Mouse (Mus musculus): Measurements from ENCODE around the gene Neu1.

Gene Neu1

GRCm38 (mm10) chr17:34902895-34903294 is 28.2 kb upstream of the Neu1 start:
- no peak for DNase-seq (ENCODE audit: extremely low spot score)

DNA sequence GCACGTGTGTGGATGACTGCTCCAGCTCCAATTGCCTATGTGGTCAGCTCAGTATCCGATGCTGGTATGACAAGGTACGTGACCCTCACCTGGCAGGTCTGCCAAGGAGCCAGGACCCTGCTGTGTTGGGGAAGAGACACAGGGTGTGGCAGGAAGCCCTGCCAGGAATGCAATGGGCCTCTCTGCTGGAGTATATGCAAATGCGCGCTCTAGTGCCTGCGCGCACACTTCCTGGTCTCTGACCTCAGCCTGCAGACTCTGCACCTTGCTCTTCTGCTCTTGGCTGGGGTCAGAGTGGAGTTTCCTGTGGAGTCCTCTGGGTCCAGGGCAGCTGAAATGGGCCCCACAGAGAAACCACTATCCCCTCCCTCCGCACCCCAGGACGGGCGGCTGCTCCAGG is 20.1 kb upstream of the Neu1 start:
- DNase-seq (ENCODE audit: extremely low spot score): no peak

- DNase-seq (ENCODE audit: extremely low spot score): peak; percentile 75
Measured at GRCm38 (mm10) chr17:34911945-34912351, 19.1 kb upstream of the Neu1 start.

DNA sequence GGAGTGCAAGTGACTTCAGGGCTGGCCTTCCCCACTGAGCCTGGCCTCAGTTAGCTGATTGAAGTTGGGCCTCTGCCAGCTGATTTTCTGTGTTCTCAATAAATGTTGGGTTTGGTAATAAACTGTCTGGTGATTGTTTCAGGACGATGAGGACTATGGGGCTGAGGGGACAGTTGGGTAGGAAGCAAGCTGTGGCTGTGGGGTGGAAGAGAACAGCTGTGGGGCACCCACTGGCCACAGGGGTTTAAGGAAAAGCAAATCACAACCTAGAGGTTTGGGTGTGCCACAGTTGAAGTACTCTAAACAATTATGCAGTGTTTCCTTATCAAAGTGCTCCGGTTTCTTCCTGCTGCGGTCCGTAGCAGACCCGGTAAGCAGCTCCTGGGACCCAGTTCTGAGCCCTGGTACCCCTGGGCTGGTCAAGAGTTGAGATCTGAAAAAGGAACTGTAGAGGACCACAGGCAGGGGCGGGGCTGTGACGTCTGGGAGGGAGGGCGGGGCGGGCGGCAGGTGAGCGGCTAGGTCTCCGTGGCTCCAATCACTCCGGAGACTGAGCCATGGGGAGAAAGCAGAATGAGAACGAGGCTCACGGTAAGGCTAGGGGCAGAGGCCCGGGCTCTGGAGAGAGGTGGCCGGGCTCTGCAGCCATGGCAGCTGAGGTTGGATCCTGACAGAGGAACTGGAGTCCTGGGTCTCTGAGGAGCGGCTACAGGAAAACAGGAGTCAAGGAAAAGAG is 17.0 kb upstream of the Neu1 start, which contains the start of gene Slc44a4:
TSS of gene Slc44a4 (plus strand) at position 537 of the 736 bp plus-strand sequence.
- no peak for DNase-seq (ENCODE audit: extremely low spot score)

DNA sequence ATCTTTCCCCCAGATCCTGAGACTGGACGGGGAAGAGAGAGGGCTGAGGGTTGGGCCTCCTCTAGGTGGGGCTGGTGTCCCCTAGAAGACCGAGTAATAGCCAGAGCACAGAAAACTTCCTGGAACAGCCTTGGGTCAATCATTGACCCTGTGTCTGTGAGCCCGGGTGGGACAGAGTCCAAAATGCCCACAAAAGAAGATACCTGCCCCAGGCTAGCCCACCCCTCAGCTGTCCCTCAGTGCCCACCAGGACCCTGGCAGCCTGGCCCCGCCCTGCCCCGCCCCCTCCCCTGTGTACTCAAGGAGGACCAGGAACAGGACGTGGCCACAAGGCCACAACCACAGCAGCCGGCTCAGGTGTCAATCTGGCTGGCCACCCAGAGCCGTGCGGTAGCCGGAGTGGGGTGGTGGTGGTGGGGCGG is 15.6 kb upstream of the Neu1 start:
- DNase-seq (ENCODE audit: extremely low spot score): peak; percentile 52

DNA sequence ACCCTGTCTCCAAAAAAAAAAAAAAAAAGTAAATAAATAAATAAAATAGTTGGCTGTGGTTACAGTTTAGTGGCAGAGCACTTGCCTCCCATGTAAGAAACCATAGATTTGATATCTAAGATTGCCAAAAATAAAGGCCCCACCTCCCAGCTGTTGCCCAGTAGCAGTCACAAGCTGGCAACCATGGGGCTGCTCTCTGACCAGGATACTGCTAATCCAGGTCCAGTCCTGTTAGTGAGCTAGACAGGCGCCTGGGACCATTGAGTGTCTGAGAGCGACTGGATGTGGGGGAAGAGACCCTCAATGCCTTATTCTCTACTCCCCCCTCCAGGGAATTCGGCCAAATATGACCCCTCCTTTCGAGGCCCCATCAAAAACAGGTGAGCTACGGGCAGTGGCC is 14.7 kb upstream of the Neu1 start:
- no peak for DNase-seq (ENCODE audit: extremely low spot score)

- DNase-seq (ENCODE audit: extremely low spot score): no peak
Measured at GRCm38 (mm10) chr17:34917188-34917587, 13.9 kb upstream of the Neu1 start.

DNA sequence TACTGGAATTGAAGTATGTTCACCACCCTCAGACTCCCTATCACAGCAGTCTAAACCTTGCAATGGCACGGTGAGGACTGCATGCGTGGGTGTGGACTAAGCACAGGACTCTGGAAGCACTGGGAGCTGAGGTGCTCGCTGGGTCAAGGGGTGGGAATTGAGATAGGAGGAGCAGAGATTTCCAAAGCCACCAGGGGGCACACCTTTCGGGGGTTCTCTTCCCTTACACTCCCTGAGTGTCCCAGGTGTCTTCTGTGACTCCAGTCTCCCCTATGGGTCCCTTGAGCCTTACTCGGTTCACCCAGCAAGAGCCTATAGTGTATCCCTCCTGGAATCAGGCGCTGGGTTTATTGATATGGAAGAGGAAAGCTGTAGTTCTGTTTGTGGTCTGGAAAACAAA is 8.1 kb upstream of the Neu1 start:
- DNase-seq (ENCODE audit: extremely low spot score): no peak

GRCm38 (mm10) chr17:34924258-34924657 is 6.8 kb upstream of the Neu1 start:
- no peak for DNase-seq (ENCODE audit: extremely low spot score)

GRCm38 (mm10) chr17:34927306-34928019 is 3.6 kb upstream of the Neu1 start:
- no peak for DNase-seq (ENCODE audit: extremely low spot score)

GRCm38 (mm10) chr17:34928841-34929240 is 2.2 kb upstream of the Neu1 start:
- DNase-seq (ENCODE audit: extremely low spot score): no peak

DNA sequence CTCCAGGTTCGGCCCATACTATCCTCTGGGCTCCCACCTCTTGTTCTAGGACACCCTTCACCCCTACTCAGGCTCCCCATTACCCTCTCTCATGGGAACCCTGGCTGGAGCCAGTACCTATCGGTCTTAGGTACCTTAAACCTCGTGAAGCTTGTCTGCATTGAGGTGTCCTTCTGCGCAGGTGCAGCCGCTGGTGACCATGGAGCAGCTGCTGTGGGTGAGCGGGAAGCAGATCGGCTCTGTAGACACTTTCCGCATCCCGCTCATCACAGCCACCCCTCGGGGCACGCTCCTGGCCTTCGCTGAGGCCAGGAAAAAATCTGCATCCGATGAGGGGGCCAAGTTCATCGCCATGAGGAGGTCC is 664 bp downstream of the Neu1 start:
- DNase-seq (ENCODE audit: extremely low spot score): no peak

- no peak for DNase-seq (ENCODE audit: extremely low spot score)
Measured at GRCm38 (mm10) chr17:34932287-34932686, 1.2 kb downstream of the Neu1 start.

- no peak for DNase-seq (ENCODE audit: extremely low spot score)
Measured at GRCm38 (mm10) chr17:34934031-34934430, 3.0 kb downstream of the Neu1 start.

DNA sequence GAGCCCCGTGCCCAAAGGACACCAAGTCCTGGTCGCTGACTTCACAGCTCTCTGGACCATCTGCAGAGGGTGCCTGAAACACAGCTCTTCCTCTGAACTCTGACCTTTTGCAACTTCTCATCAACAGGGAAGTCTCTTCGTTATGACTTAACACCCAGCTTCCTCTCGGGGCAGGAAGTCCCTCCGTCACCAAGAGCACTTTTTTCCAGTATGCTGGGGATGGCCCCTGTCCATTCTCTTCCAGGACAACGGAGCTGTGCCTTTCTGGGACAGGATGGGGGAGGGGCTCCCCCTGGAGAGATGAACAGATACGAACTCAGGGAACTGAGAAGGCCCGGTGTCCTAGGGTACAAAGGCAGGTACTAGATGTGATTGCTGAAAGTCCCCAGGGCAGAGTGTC is 3.8 kb downstream of the Neu1 start:
- DNase-seq (ENCODE audit: extremely low spot score): no peak

DNA sequence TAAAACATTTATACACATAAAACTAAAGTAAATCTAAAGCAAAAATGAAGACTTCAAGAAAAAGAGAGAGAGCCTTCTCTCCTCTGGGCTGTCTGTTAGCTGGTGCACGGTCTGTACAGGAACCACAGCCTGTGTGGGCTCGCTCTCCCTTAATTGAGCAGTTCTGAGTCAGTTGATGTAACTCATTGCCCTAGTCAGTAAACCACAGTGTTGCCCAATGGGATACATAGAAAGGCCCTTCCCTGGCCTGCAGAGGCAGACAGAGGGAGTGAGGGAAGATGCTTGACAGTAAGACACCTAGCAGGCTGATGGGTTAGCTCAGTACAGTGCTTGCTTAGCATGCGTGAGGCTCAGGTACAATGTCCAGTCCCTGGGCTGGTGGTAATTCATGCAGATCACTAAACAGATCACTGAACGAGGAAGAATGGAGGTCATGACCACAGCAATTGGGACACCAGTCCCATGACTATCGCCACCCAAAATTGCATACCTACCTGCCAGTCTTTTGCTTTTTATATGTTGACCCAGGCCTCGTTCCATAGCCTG is 7.0 kb downstream of the Neu1 start:
- DNase-seq (ENCODE audit: extremely low spot score): no peak

DNA sequence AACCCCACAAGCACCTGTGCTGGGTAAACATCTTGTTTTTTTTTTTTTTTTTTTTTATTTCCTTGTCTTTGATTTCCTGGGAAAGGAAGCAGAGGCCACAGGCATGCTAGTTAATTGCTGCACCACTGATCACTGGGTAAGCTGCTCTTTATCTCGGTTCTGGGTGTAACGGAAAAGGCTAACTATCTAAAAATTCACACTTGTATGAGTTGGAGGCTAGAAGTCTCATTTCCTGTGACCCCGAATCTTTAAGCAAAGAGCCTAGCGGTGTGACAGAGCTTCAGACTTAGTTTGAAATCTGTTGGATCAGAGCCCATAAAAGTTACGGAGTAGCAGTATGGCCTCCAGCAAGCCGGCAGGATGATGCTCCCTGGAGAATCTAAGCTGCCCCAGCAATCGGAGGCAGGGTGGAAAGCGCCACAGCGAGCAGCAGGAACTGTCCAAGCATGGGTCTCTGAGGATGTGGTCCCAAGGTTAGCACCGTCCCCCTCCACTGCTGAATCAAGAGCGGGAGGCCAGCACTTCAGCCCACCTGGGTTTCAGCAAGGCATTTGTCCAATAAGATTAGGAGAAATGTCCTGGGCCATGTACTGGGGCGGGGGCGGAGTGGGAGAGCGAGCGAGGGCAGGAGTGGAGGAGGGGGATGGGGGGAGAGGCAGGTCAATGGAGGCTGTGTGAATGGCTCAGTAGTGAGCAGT is 10.4 kb downstream of the Neu1 start:
- DNase-seq (ENCODE audit: extremely low spot score): peak; percentile 73

DNA sequence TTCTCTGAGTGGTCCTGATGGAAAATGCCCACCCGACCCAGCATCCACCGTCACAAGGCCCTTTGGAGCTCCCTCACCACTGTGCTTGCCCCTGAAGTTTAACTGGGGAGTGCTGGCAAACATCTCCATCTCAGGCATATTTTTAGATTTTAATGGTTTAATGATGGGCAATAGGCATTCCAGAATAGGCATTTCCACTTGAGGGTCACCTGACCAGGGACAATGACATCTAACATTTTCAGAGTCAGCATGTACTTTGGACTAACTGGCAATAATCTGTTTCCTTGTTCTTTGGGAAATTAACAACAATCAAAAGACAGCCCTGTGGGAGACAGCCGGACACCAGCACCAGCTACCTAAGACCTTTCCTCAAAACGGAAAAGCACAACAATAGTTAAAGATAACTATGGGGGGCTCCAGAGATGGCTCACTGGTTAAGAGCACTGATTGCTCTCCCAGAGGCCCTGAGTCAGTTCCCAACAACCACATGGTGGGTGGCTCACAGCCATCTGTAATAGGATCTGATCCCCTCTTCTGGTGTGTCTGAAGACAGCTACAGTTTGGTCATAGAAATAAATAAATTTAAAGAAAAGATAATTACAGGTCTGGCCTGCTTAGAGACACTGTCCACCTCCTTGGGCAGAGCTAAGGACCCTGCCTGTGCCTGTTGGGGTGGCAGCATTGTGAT is 12.2 kb downstream of the Neu1 start:
- no peak for DNase-seq (ENCODE audit: extremely low spot score)

DNA sequence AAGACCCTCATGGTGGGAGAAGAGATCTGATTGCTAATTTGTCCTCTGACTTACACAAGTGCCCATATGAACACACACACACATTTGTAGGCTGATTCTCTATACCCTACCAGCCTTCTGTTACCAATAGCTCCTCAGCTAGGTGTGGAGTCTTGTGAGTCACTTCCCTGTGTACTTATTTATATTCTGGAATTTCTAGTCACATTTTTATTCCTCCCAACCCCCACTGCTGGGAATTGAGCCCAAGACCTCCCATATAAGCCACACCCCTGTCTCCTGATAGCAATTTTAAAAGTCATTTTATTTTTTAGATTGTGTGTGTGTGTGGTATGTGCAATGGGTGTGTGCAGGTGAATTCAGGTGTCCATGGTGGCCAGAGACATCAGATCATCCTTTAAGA is 13.3 kb downstream of the Neu1 start:
- no peak for DNase-seq (ENCODE audit: extremely low spot score)

DNA sequence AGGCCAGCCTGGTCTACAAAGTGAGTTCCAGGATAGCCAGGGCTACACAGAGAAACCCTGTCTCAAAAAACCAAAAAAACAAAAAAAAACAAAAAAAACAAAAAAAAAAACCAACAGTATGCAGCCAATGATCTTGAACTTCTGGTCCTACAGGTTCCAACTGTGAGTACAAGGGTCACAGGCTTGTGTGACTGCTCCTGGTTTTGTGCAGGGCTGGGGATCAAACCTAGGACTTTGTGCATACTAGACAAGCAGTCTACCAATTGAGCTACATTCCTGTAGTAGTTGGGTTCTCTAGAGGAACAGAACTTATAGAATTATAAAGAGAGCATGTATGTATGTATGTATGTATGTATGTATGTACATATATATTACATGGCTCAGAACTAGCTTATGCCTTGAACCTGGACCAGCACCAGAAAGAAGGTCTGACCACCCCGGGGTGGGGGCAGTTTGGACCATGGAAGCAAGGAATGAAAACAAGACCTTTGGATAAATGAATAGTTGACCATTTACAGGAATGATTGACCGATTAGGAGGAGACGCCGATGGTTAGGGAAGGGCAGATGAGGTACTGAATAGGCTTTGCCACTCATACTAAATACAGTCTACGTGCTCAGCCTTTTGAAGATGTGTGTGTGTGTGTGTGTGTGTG is 15.6 kb downstream of the Neu1 start:
- no peak for DNase-seq (ENCODE audit: extremely low spot score)

GRCm38 (mm10) chr17:34947606-34948005 is 16.6 kb downstream of the Neu1 start:
- peak; percentile 20 for DNase-seq (ENCODE audit: extremely low spot score)

Data from embryo, embryonic 9.5 days (tissue).